Mouse (Mus musculus) midbrain, embryonic 15.5 days (tissue): ENCODE data around the gene Dennd1a. TPM values are rescaled to one million over a fixed set of nuclear protein-coding genes. Genes with fewer than 3 reads are reported as not detected.
A peak's percentile ranks its signal among the peaks of the same experiment; 100 is the strongest.

Experiments used
- ATAC-seq: fragments of 200-750 bp; cut with Nextera tagmentation; replicated peaks from 2 replicates; pipeline ENCODE4 v1.8.0; 2017; ENCODE audit warnings: moderate TSS enrichment
- H3K27ac ChIP-seq: fragments of 300-500 bp; sonication (generic); 2 replicates; pipeline ENCODE4 v1.5.1; 2015; ENCODE audit warnings: mild to moderate bottlenecking, inconsistent platforms
- H3K27me3 ChIP-seq: fragments of 300-500 bp; sonication (generic); replicated peaks from 2 replicates; pipeline ENCODE4 v1.6.1; 2015; ENCODE audit warnings: inconsistent platforms
- H3K36me3 ChIP-seq: fragments of 300-500 bp; sonication (generic); replicated peaks from 2 replicates; pipeline ENCODE4 v1.6.1; 2015; ENCODE audit warnings: inconsistent platforms
- H3K4me1 ChIP-seq: fragments of 300-500 bp; sonication (generic); 2 replicates; pipeline ENCODE4 v1.6.1; 2015; ENCODE audit warnings: inconsistent platforms
- H3K4me2 ChIP-seq: fragments of 300-500 bp; sonication (generic); 2 replicates; pipeline ENCODE4 v1.6.1; 2015; ENCODE audit warnings: inconsistent platforms, mild to moderate bottlenecking, moderate library complexity
- H3K4me3 ChIP-seq: fragments of 300-500 bp; sonication (generic); 2 replicates; pipeline ENCODE4 v1.5.1; 2015; ENCODE audit warnings: mild to moderate bottlenecking, inconsistent platforms
- H3K9ac ChIP-seq: fragments of 300-500 bp; sonication (generic); 2 replicates; pipeline ENCODE4 v1.6.1; 2015; ENCODE audit warnings: mild to moderate bottlenecking, inconsistent platforms
- H3K9me3 ChIP-seq: fragments of 300-500 bp; sonication (generic); 2 replicates; pipeline ENCODE4 v1.6.1; 2016; ENCODE audit warnings: inconsistent platforms
- WGBS: fragments of 180-500 bp; shearing (Covaris S2); methylation state at CpG from one replicate; pipeline ENCODE4 v1.1.7; 2015; ENCODE audit warnings: mixed read lengths; 5-methylcytosine and 5-hydroxymethylcytosine counted together
- polyA plus RNA-seq: library from polyadenylated mRNA; unstranded; fragments of >200 nt; fragmentation: Nextera tagmentation; extraction: Ambion mirVana; gene quantifications from 2 replicates; pipeline ENCODE4 v1.2.1, GENCODE M21; 2015

Dennd1a gene
- polyA plus RNA-seq, 1 experiment from 2014 or later: 26.1 TPM

GRCm38 (mm10) chr2:37931018-37931930, 355.9 kb downstream of the Dennd1a start:
- Histone ChIP-seq H3K27me3 (no peaks in the 10 kb centered on the region), H3K9ac (no peak overlapping the region), H3K4me1 (peaks cover 14% of the 10 kb centered on the region), H3K9me3 (no peaks in the 10 kb centered on the region), H3K36me3 (no peaks in the 10 kb centered on the region), H3K4me3 (no peak overlapping the region), H3K4me2 (no peak overlapping the region), H3K27ac (peak overlapping the region; percentile 36; the same call in 1 of the 2 replicates)
- peak; percentile 89 for ATAC-seq
- 44% methylated on average over 5 of the region's 5 CpGs for WGBS

GRCm38 (mm10) chr2:37926133-37926503, 361.1 kb downstream of the Dennd1a start:
- ATAC-seq: 0 out of 2 replicates have a peak, but pooled peaks have one; percentile 29
- Histone ChIP-seq H3K9me3 (no peaks in the 10 kb centered on the region), H3K4me1 (peaks cover 7% of the 10 kb centered on the region), H3K27me3 (no peaks in the 10 kb centered on the region), H3K27ac (no peak overlapping the region), H3K36me3 (no peaks in the 10 kb centered on the region), H3K9ac (no peak overlapping the region), H3K4me3 (no peak overlapping the region), H3K4me2 (no peak overlapping the region)
- WGBS: 69% methylated on average over 5 of the region's 5 CpGs

- no peaks in the 10 kb centered on the region for H3K27me3 ChIP-seq
- no peak overlapping the region for H3K9ac ChIP-seq
- no peak overlapping the region for H3K27ac ChIP-seq
- no peak overlapping the region for H3K4me2 ChIP-seq
- no peaks in the 10 kb centered on the region for H3K36me3 ChIP-seq
- peak; percentile 76; the same call in 1 of the 2 replicates for ATAC-seq
- peaks cover 3% of the 10 kb centered on the region; the same call in 1 of the 2 replicates for H3K4me1 ChIP-seq
- 19% methylated on average over 6 of the region's 6 CpGs for WGBS
- no peak overlapping the region for H3K4me3 ChIP-seq
- no peaks in the 10 kb centered on the region for H3K9me3 ChIP-seq
These were observed 361.6 kb downstream of the Dennd1a start for GRCm38 (mm10) chr2:37925413-37926132.

- Histone ChIP-seq H3K4me1 (peaks cover 11% of the 10 kb centered on the region), H3K9ac (no peak overlapping the region), H3K4me3 (no peak overlapping the region), H3K27ac (peak overlapping the region; percentile 60), H3K9me3 (no peaks in the 10 kb centered on the region), H3K36me3 (no peaks in the 10 kb centered on the region), H3K27me3 (no peaks in the 10 kb centered on the region), H3K4me2 (no peak overlapping the region)
- peak; percentile 83 for ATAC-seq
- 32% methylated on average over 5 of the region's 5 CpGs for WGBS
These were observed 378.3 kb downstream of the Dennd1a start for GRCm38 (mm10) chr2:37908721-37909506.

GRCm38 (mm10) chr2:37908296-37908695, 378.9 kb downstream of the Dennd1a start:
- H3K9me3 ChIP-seq: no peaks in the 10 kb centered on the region
- no peaks in the 10 kb centered on the region for H3K36me3 ChIP-seq
- H3K27me3 ChIP-seq: no peaks in the 10 kb centered on the region
- no peak for ATAC-seq
- H3K27ac ChIP-seq: peak overlapping the region; percentile 60
- peaks cover 11% of the 10 kb centered on the region for H3K4me1 ChIP-seq
- H3K4me3 ChIP-seq: no peak overlapping the region
- H3K9ac ChIP-seq: no peak overlapping the region
- no peak overlapping the region for H3K4me2 ChIP-seq
- WGBS: 74% methylated on average over 3 of the region's 3 CpGs

- no peak for ATAC-seq
- H3K4me1 ChIP-seq: peaks cover 11% of the 10 kb centered on the region
- no peaks in the 10 kb centered on the region for H3K36me3 ChIP-seq
- no peak overlapping the region for H3K4me2 ChIP-seq
- H3K9ac ChIP-seq: no peak overlapping the region
- no peaks in the 10 kb centered on the region for H3K27me3 ChIP-seq
- no peak overlapping the region for H3K27ac ChIP-seq
- H3K9me3 ChIP-seq: no peaks in the 10 kb centered on the region
- no peak overlapping the region for H3K4me3 ChIP-seq
- 62% methylated on average over 2 of the region's 2 CpGs for WGBS
These were observed 380.9 kb downstream of the Dennd1a start for GRCm38 (mm10) chr2:37906261-37906660.

GRCm38 (mm10) chr2:37903286-37903685, 383.9 kb downstream of the Dennd1a start:
- 60% methylated on average over 8 of the region's 8 CpGs for WGBS
- peak; percentile 66; the same call in 1 of the 2 replicates for ATAC-seq
- H3K4me2 ChIP-seq: no peak overlapping the region
- H3K27ac ChIP-seq: no peak overlapping the region
- no peaks in the 10 kb centered on the region for H3K9me3 ChIP-seq
- no peak overlapping the region for H3K4me3 ChIP-seq
- H3K36me3 ChIP-seq: no peaks in the 10 kb centered on the region
- no peaks in the 10 kb centered on the region for H3K27me3 ChIP-seq
- H3K4me1 ChIP-seq: peaks cover 1% of the 10 kb centered on the region; the same call in 1 of the 2 replicates
- no peak overlapping the region for H3K9ac ChIP-seq

GRCm38 (mm10) chr2:37883214-37883613, 404.0 kb downstream of the Dennd1a start:
- Histone ChIP-seq H3K4me1 (peaks cover 16% of the 10 kb centered on the region), H3K27me3 (no peaks in the 10 kb centered on the region), H3K36me3 (no peaks in the 10 kb centered on the region), H3K27ac (0 out of 2 replicates have a peak overlapping the region, but pooled peaks have one; percentile 45), H3K9ac (no peak overlapping the region), H3K9me3 (no peaks in the 10 kb centered on the region), H3K4me2 (no peak overlapping the region), H3K4me3 (no peak overlapping the region)
- 39% methylated on average over 3 of the region's 3 CpGs for WGBS
- ATAC-seq: peak; percentile 38; the same call in 1 of the 2 replicates

- Histone ChIP-seq H3K9ac (no peak overlapping the region), H3K36me3 (no peaks in the 10 kb centered on the region), H3K27me3 (no peaks in the 10 kb centered on the region), H3K4me2 (no peak overlapping the region), H3K4me1 (peaks cover 22% of the 10 kb centered on the region), H3K4me3 (no peak overlapping the region), H3K27ac (no peak overlapping the region), H3K9me3 (no peaks in the 10 kb centered on the region)
- 80% methylated on average over 5 of the region's 5 CpGs for WGBS
- ATAC-seq: no peak
These were observed 405.8 kb downstream of the Dennd1a start for GRCm38 (mm10) chr2:37881262-37881913.

GRCm38 (mm10) chr2:37879697-37880096, 407.5 kb downstream of the Dennd1a start:
- Histone ChIP-seq H3K27ac (peak overlapping the region; percentile 10; the same call in 1 of the 2 replicates), H3K9me3 (no peaks in the 10 kb centered on the region), H3K4me1 (peaks cover 23% of the 10 kb centered on the region), H3K36me3 (no peaks in the 10 kb centered on the region), H3K4me2 (no peak overlapping the region), H3K4me3 (no peak overlapping the region), H3K27me3 (no peaks in the 10 kb centered on the region), H3K9ac (no peak overlapping the region)
- ATAC-seq: peak; percentile 77
- WGBS: 8% methylated on average over 4 of the region's 4 CpGs

GRCm38 (mm10) chr2:37872791-37873190, 414.4 kb downstream of the Dennd1a start:
- no peaks in the 10 kb centered on the region for H3K9me3 ChIP-seq
- WGBS: 76% methylated on average over 4 of the region's 4 CpGs

More at GRCm38 (mm10) chr2:37872791-37873190, 414.4 kb downstream of the Dennd1a start:
- H3K27me3 ChIP-seq: no peaks in the 10 kb centered on the region
- H3K4me2 ChIP-seq: no peak overlapping the region
- no peak overlapping the region for H3K4me3 ChIP-seq
- peaks cover 12% of the 10 kb centered on the region for H3K4me1 ChIP-seq
- ATAC-seq: no peak
- no peak overlapping the region for H3K27ac ChIP-seq
- no peak overlapping the region for H3K9ac ChIP-seq
- no peaks in the 10 kb centered on the region for H3K36me3 ChIP-seq
